Mouse (Mus musculus): ENCODE results near the gene Krtcap2.

- TF ChIP-seq CTCF (IDR thresholded peaks at IDR 0.05; ENCODE audit: low read depth) (no peak), EP300 (IDR thresholded peaks at IDR 0.05; ENCODE audit: low read depth) (no peak)
Observed at GRCm38 (mm10) chr3:89213803-89214530, 31.8 kb upstream of the Krtcap2 start.

Data from liver, embryonic 14.5 days (tissue).